Mouse (Mus musculus): ENCODE results near the gene Trib2.

The Trib2 gene

GRCm38 (mm10) chr12:15816740-15817178, at the start of gene Trib2:
TSS of gene Trib2 (minus strand) at chr12:15816922.
- peak; percentile 96 for DNase-seq (ENCODE audit: low spot score)

- DNase-seq (ENCODE audit: low spot score), result no peak
Observed at GRCm38 (mm10) chr12:15858005-15858404, 41.3 kb upstream of the Trib2 start.

GRCm38 (mm10) chr12:15855891-15856290, 39.2 kb upstream of the Trib2 start:
- no peak for DNase-seq (ENCODE audit: low spot score)

- no peak for DNase-seq (ENCODE audit: low spot score)
Observed at GRCm38 (mm10) chr12:15852781-15853180, 36.1 kb upstream of the Trib2 start.

GRCm38 (mm10) chr12:15852031-15852430, 35.3 kb upstream of the Trib2 start:
- no peak for DNase-seq (ENCODE audit: low spot score)

GRCm38 (mm10) chr12:15850441-15850895, 33.7 kb upstream of the Trib2 start:
- no peak for DNase-seq (ENCODE audit: low spot score)

GRCm38 (mm10) chr12:15849861-15850294, 33.2 kb upstream of the Trib2 start:
- DNase-seq (ENCODE audit: low spot score), result no peak

GRCm38 (mm10) chr12:15848391-15848790, 31.7 kb upstream of the Trib2 start:
- no peak for DNase-seq (ENCODE audit: low spot score)

GRCm38 (mm10) chr12:15844701-15845100, 28.0 kb upstream of the Trib2 start:
- no peak for DNase-seq (ENCODE audit: low spot score)

- DNase-seq (ENCODE audit: low spot score), result no peak
Observed at GRCm38 (mm10) chr12:15840864-15841557, 24.3 kb upstream of the Trib2 start.

GRCm38 (mm10) chr12:15838201-15838600, 21.5 kb upstream of the Trib2 start:
- DNase-seq (ENCODE audit: low spot score), result no peak

- no peak for DNase-seq (ENCODE audit: low spot score)
Observed at GRCm38 (mm10) chr12:15837566-15837965, 20.8 kb upstream of the Trib2 start.

- DNase-seq (ENCODE audit: low spot score), result no peak
Observed at GRCm38 (mm10) chr12:15832674-15833052, 15.9 kb upstream of the Trib2 start.

- DNase-seq (ENCODE audit: low spot score), result no peak
Observed at GRCm38 (mm10) chr12:15831941-15832673, 15.4 kb upstream of the Trib2 start.

- DNase-seq (ENCODE audit: low spot score), result no peak
Observed at GRCm38 (mm10) chr12:15830750-15831149, 14.0 kb upstream of the Trib2 start.

GRCm38 (mm10) chr12:15828815-15829398, 12.2 kb upstream of the Trib2 start:
- no peak for DNase-seq (ENCODE audit: low spot score)

- DNase-seq (ENCODE audit: low spot score), result no peak
Observed at GRCm38 (mm10) chr12:15821019-15821418, 4.3 kb upstream of the Trib2 start.

- DNase-seq (ENCODE audit: low spot score), result no peak
Observed at GRCm38 (mm10) chr12:15817365-15817764, 643 bp upstream of the Trib2 start.

GRCm38 (mm10) chr12:15816254-15816605, 492 bp downstream of the Trib2 start:
- DNase-seq (ENCODE audit: low spot score), result no peak

- DNase-seq (ENCODE audit: low spot score), result peak; percentile 86
Observed at GRCm38 (mm10) chr12:15815576-15816253, 1.0 kb downstream of the Trib2 start.

GRCm38 (mm10) chr12:15815170-15815575, 1.5 kb downstream of the Trib2 start:
- DNase-seq (ENCODE audit: low spot score), result peak; percentile 64

Data from MN1 (cell line).